Mouse (Mus musculus) liver, embryonic 13.5 days (tissue): ENCODE results near the gene Nppa. TPM values are rescaled to one million over a fixed set of nuclear protein-coding genes. Genes with fewer than 3 reads are reported as not detected.
"Not testable (repeated sequence)": the region's sequence is repeated elsewhere in the genome, so short reads cannot be mapped to it uniquely, and the experiment has no call there.

Source experiments
- ATAC-seq: fragments of 200-750 bp; cut with Nextera tagmentation; 2 replicates; pipeline ENCODE4 v1.8.0; 2017; ENCODE audit warnings: low read depth, mild to moderate bottlenecking, moderate number of reproducible peaks, moderate library complexity
- DNase-seq: peaks from one replicate; pipeline ENCODE4 v3.0.0; 2022
- H3K27ac ChIP-seq: fragments of 300-500 bp; sonication (generic); 2 replicates; pipeline ENCODE4 v1.5.1; 2015; ENCODE audit warnings: moderate library complexity, mild to moderate bottlenecking, inconsistent platforms
- H3K27me3 ChIP-seq: fragments of 300-500 bp; sonication (generic); 2 replicates; pipeline ENCODE4 v1.6.1; 2015; ENCODE audit warnings: mild to moderate bottlenecking, inconsistent platforms
- H3K36me3 ChIP-seq: fragments of 300-500 bp; sonication (generic); 2 replicates; pipeline ENCODE4 v1.6.1; 2015; ENCODE audit warnings: mild to moderate bottlenecking, inconsistent platforms
- H3K4me1 ChIP-seq: fragments of 300-500 bp; sonication (generic); replicated peaks from 2 replicates; pipeline ENCODE4 v1.6.1; 2015; ENCODE audit warnings: inconsistent platforms
- H3K4me2 ChIP-seq: fragments of 300-500 bp; sonication (generic); 2 replicates; pipeline ENCODE4 v1.6.1; 2015; ENCODE audit warnings: inconsistent platforms, mild to moderate bottlenecking, moderate library complexity
- H3K4me3 ChIP-seq: fragments of 300-500 bp; sonication (generic); replicated peaks from 2 replicates; pipeline ENCODE4 v1.5.1; 2015; ENCODE audit warnings: mild to moderate bottlenecking, inconsistent platforms
- H3K9ac ChIP-seq: fragments of 300-500 bp; sonication (generic); 2 replicates; pipeline ENCODE4 v1.6.1; 2015; ENCODE audit warnings: mild to moderate bottlenecking, inconsistent platforms
- H3K9me3 ChIP-seq: fragments of 300-500 bp; sonication (generic); replicated peaks from 2 replicates; pipeline ENCODE4 v1.6.1; 2016; ENCODE audit warnings: inconsistent platforms
- WGBS: fragments of 180-500 bp; shearing (Covaris S2); methylation state at CpG from one replicate; pipeline ENCODE4 v1.1.7; 2015; ENCODE audit not compliant: insufficient replicate concordance; 5-methylcytosine and 5-hydroxymethylcytosine counted together
- polyA plus RNA-seq: library from polyadenylated mRNA; unstranded; fragments of >200 nt; fragmentation: Nextera tagmentation; extraction: Ambion mirVana; gene quantifications from 2 replicates; pipeline ENCODE4 v1.2.1, GENCODE M21; 2015

The Nppa gene
- polyA plus RNA-seq, 1 experiment from 2014 or later, result 0.48 TPM

DNA sequence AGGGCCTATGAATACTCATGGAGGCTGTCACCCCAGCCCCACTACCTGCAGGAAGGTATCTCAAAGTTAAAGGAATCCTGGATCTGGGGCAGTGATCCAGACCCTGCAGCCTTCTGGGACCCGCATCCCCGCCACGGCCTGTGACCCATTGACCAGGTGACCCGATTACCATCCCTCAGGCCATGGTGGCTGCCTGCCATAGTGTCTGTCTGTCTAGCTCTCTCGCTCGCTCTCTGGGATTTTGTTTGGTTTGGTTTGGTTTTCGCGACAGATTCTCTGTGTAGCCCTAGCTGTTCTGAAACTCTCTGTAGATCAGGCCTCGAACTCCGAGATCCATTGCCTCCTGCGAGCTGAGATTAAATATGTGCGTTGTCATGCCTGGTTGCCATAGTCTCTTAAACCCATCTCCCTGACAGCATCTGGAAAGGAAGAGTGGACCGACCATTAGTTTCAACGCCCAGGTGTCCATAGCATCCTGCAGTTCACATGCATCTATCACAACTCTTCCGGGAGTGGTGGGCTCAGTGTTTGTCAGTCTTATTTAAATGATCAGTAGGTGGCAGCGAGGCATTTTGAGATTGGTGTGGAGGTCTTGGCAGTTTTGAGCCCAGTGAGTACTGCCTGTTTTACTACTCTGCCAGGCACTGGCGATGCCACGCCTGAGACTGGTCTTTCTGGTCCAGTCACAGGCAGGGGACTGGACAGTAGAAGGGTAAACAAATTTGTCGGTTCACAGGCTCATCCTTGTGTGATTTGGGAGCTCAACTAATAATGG, 38.9 kb downstream of the Nppa start:
- H3K9me3 ChIP-seq, result no peaks in the 10 kb centered on the region
- peaks cover 65% of the 10 kb centered on the region for H3K4me1 ChIP-seq
- DNase-seq (peak; percentile 60), ATAC-seq (peak; percentile 6)
- WGBS, result 17% methylated on average over 19 of the region's 19 CpGs
- H3K36me3 ChIP-seq, result peaks cover 25% of the 10 kb centered on the region
- peak overlapping the region; percentile 98 for H3K27ac ChIP-seq
- peak overlapping the region; percentile 81 for H3K4me3 ChIP-seq
- H3K4me2 ChIP-seq, result peak overlapping the region; percentile 97
- peak overlapping the region; percentile 91 for H3K9ac ChIP-seq
- H3K27me3 ChIP-seq, result no peaks in the 10 kb centered on the region

DNA sequence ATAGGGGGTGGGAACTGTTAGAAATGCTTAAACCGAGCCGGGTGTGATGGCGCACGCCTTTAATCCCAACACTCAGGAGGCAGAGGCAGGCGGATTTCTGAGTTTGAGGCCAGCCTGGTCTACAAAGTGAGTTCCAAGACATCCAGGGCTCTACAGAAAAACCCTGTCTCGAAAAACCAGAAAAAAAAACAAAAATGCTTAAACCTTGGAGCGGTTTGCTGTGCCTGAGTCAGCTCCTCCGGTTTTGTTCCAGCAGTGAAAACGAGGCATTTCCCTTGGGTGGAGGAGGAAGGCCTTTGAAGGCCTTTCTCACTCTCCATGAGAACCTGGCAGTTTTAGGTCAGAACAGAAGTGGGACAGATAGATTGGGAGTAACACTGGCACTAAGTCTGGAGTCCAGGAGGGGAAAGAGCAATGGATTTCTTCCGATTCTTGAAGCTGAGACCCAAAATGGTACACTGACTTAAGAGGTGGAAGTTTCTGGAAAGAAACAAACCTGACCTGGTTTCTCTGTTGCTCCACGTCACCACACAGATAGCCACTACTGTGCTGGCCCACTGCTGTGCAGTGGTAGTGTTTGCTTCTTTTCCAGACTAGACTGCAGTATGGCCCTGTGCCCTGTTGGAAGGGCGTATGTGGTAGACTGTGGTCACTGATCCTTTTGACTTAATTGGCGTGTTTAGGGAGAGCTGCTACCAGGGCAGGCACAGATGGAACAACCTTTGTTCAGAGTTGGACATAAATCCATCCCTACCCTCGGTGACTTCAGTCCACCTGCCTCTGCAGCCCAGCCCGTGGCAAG, 39.7 kb downstream of the Nppa start:
- peak overlapping the region; percentile 81 for H3K4me3 ChIP-seq
- DNase-seq, result no peak
- H3K27ac ChIP-seq, result peak overlapping the region; percentile 98
- peak overlapping the region; percentile 97 for H3K4me2 ChIP-seq
- no peaks in the 10 kb centered on the region for H3K9me3 ChIP-seq
- 63% methylated on average over 15 of the region's 15 CpGs for WGBS
- H3K36me3 ChIP-seq, result peaks cover 30% of the 10 kb centered on the region
- H3K27me3 ChIP-seq, result no peaks in the 10 kb centered on the region
- H3K9ac ChIP-seq, result peak overlapping the region; percentile 91
- ATAC-seq, result no peak
- peaks cover 72% of the 10 kb centered on the region for H3K4me1 ChIP-seq

DNA sequence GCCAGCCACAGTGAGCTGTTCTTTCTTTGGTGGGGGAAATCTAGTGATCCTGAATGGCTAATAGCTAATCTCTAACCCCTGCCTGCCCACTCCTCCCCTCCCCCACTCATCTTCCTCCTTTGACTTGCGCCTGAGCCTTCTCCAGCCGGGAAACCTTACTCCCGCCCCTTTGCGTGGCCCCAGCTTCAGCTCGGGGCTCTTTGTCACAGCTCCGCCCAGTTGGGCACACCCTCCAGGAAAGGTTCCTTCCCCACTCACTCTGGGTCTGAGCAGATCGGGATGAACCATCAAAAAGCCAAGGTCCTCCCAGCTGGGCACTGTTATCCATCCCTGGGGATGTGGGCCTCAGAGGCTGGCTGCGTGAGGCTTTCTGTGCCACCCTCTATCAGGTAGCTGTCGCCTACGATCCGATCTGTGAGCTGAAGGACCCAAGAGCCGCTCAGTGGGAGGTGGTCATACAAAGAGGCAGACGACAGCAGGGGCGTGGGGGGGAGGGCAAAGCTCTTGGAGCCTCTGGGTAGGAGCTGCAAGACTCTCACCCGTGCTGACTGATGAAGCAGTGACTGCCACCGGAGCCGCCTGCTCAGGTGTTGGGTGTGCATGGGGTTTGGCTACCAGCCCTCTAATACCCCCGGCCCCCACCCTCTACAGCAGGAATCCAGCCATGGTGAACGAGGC, 40.5 kb downstream of the Nppa start:
- peak; percentile 51 for ATAC-seq
- WGBS, result 3% methylated on average over 19 of the region's 19 CpGs
- Histone ChIP-seq H3K4me3 (peak overlapping the region; percentile 81), H3K27me3 (no peaks in the 10 kb centered on the region), H3K27ac (peak overlapping the region; percentile 98), H3K36me3 (peaks cover 36% of the 10 kb centered on the region), H3K4me2 (peak overlapping the region; percentile 97), H3K9ac (peak overlapping the region; percentile 91), H3K9me3 (no peaks in the 10 kb centered on the region), H3K4me1 (peaks cover 79% of the 10 kb centered on the region)
- DNase-seq, result peak; percentile 73

DNA sequence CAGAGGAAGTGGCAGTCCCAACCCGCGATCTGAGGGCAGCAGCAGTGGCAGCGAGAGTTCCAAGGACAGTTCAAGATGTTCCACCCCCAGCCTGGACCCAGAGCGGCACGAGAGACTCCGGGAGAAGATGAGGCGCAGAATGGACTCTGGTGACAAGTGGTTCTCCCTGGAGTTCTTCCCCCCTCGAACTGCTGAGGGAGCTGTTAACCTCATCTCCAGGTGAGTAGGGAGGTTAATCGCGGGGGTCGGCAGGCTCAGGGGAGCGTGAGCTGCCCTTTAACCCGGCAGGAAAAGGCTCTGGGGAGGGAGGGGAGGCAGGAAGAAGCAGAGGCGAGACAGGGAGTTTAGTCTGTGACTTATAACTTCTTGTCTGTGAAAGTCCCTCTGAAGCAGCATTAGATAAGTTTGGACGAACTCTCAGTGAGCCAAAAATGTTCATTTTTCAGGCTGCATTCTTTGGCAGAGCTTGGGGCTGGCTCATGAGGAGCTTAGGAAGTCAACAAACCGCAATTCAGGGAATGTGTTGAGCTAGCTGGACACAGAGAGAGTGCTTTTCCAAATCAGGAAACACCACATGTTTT, 41.2 kb downstream of the Nppa start:
- Histone ChIP-seq H3K36me3 (peaks cover 36% of the 10 kb centered on the region), H3K27ac (peak overlapping the region; percentile 98), H3K27me3 (no peaks in the 10 kb centered on the region), H3K4me3 (peak overlapping the region; percentile 81), H3K9me3 (no peaks in the 10 kb centered on the region), H3K9ac (peak overlapping the region; percentile 91), H3K4me2 (peak overlapping the region; percentile 97), H3K4me1 (peaks cover 85% of the 10 kb centered on the region)
- 9% methylated on average over 16 of the region's 16 CpGs for WGBS
- no peak for ATAC-seq
- DNase-seq, result no peak

DNA sequence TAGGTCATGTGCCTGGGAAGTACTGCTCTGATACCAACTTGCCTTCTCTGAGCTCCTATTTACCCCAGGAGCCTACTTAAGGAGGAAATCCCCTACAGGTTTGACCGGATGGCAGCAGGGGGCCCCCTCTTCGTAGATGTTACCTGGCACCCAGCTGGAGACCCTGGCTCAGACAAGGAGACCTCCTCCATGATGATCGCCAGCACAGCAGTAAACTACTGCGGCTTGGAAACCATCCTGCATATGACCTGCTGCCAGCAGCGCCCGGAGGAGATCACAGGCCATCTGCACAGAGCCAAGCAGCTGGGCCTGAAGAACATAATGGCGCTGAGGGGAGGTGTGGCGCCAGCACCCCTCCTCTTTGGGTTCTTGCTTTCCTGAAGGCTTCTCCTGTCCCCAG, 42.8 kb downstream of the Nppa start:
- Histone ChIP-seq H3K4me3 (peak overlapping the region; percentile 81; the same call in 1 of the 2 replicates), H3K36me3 (peaks cover 46% of the 10 kb centered on the region), H3K4me2 (peak overlapping the region; percentile 97), H3K27ac (peak overlapping the region; percentile 98), H3K4me1 (peaks cover 90% of the 10 kb centered on the region), H3K9ac (peak overlapping the region; percentile 91)
- not testable (repeated sequence) for DNase-seq, H3K9me3 ChIP-seq, ATAC-seq, H3K27me3 ChIP-seq
- 89% methylated on average over 7 of the region's 8 CpGs for WGBS

DNA sequence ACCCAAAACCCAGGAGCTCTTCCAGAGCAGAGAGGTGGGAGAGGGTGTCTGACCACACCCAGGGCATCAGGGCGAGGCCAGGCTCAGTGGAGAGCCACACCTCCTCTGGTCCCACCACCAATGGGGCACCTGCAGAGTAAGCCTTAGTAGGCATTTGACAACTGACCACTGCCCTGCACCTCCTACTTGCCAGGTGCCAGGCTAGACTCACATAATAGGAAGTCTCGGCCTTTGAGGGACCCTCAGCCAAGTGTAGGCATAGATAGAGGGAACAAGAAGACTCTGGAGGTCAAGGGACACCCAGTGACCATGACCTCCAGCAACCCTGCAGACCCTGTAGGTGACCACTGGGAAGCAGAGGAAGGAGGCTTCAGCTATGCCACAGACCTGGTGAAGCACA, 43.6 kb downstream of the Nppa start:
- Histone ChIP-seq H3K36me3 (peaks cover 54% of the 10 kb centered on the region), H3K9ac (peak overlapping the region; percentile 42), H3K4me2 (peak overlapping the region; percentile 58), H3K4me3 (peak overlapping the region; percentile 4), H3K9me3 (no peaks in the 10 kb centered on the region), H3K4me1 (peaks cover 98% of the 10 kb centered on the region), H3K27ac (peak overlapping the region; percentile 93), H3K27me3 (no peaks in the 10 kb centered on the region)
- ATAC-seq (peak; percentile 47), DNase-seq (no peak)
- WGBS, result 45% methylated on average over 2 of the region's 2 CpGs

DNA sequence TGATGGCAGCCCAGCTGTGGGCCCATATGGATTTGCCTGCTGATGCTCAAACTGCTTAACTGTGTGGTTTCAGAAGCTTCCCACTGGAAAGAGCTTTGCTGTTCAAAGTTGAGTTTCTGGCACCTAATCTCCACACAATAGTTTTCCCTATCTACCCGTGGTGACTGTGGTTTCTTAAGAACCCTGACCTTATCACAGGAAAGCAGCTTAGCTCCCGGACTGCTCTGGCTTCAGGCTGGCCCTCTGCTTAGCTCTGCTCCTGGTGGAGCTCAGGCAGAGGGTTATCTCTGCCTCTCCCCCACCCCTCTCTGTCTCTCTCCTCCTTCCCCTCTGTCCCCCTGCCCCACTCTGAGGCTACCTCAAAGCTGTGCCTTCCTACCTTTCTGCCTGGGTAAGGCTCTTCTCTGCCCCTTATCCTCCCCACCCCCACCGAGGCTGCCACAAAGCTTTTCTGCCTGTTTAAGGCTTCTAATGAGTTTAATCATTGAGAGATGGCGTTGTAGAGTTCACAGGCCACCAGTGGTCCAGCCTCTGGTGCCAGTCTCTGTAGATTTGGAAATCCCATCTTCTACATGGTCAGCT, 46.0 kb downstream of the Nppa start:
- Histone ChIP-seq H3K9me3 (no peaks in the 10 kb centered on the region), H3K4me3 (peak overlapping the region; percentile 23), H3K27me3 (no peaks in the 10 kb centered on the region), H3K36me3 (peaks cover 78% of the 10 kb centered on the region), H3K4me1 (peaks cover 87% of the 10 kb centered on the region), H3K9ac (peak overlapping the region; percentile 57), H3K4me2 (peak overlapping the region; percentile 58), H3K27ac (peak overlapping the region; percentile 93)
- DNase-seq (peak; percentile 75), ATAC-seq (peak; percentile 92)
- WGBS, result 14% methylated on average over 4 of the region's 4 CpGs

DNA sequence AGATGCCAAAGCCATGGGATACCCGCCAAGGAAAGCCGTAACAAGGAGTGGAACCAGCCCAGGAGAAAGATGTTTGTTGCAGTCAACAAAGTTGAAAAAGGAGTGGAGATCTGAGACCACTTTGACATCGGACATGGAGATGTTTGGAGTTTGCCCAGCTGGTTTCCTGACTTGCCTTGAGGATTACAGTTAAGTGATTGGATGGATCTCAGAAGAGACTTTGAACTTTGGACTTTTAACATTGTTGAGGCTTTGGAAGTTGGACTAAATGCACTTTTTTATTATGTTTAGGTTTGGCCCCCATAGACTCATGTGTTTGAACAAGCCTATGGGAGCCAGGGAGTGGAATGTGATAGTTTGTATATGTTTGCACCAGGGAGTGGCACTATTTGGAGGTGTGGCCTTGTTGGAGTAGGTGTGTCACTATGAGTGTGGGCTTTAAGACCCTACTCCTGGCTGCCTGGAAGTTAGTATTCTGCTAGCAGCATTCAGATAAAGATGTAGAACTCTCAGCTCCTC, 49.9 kb downstream of the Nppa start:
- H3K27ac ChIP-seq, DNase-seq, ATAC-seq, H3K4me3 ChIP-seq, H3K27me3 ChIP-seq, H3K9me3 ChIP-seq, H3K4me2 ChIP-seq, H3K9ac ChIP-seq: not testable (repeated sequence)
- H3K4me1 ChIP-seq, result peaks cover 50% of the 10 kb centered on the region
- peaks cover 85% of the 10 kb centered on the region for H3K36me3 ChIP-seq
- WGBS, result 92% methylated on average over 3 of the region's 3 CpGs

DNA sequence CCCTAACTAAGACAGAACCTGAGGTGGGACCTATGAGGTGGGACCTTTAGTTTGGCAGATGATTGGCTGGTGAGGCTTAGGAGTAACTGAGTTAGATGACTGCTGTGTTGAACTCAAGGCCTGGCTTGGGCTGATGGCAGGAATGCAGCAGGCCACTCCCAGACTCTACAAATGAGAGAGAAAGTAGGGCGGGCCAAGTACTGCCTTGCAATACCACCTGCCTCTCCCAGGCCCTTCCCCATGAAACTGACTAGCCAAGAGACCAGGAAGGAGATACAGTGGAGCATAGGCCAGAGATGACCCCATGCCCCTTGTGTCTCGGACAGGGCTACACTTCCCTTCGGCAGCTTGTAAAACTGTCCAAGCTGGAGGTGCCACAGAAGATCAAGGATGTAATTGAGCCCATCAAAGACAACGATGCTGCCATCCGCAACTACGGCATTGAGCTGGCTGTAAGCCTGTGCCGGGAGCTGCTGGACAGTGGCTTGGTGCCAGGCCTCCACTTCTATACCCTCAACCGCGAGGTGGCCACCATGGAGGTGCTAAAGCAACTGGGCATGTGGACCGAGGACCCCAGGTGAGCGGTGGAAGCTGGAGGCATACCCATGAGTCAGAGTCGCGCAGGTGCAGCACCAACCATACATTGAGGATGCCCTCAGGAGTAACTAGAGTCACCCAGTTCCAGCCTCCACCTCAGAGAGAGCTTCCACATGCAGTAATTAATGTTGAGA, 50.7 kb downstream of the Nppa start:
- DNase-seq, result no peak
- no peak for ATAC-seq
- no peaks in the 10 kb centered on the region for H3K27me3 ChIP-seq
- H3K27ac ChIP-seq, result no peak overlapping the region
- no peak overlapping the region for H3K4me3 ChIP-seq
- H3K4me1 ChIP-seq, result peaks cover 47% of the 10 kb centered on the region
- no peak overlapping the region for H3K4me2 ChIP-seq
- peaks cover 89% of the 10 kb centered on the region for H3K36me3 ChIP-seq
- 90% methylated on average over 13 of the region's 13 CpGs for WGBS
- H3K9ac ChIP-seq, result no peak overlapping the region
- no peaks in the 10 kb centered on the region for H3K9me3 ChIP-seq
